Mouse (Mus musculus): ENCODE results near the gene Pitpnb. TPM values are rescaled to one million over a fixed set of nuclear protein-coding genes. Genes with fewer than 3 reads are reported as not detected.

The Pitpnb gene
- polyA plus RNA-seq, 1 experiment from 2014 or later: 133 TPM

- no peaks in the 10 kb centered on the region for H3K27me3 ChIP-seq (ENCODE audit: control insufficient read depth, insufficient read depth, low read length)
- DNase-seq (ENCODE audit: low spot score) (no peak), ATAC-seq (replicated peaks; ENCODE audit: insufficient number of reproducible peaks, low FRiP score, low TSS enrichment, low read depth) (no peak)
- H3K36me3 ChIP-seq (replicated peaks; ENCODE audit: control insufficient read depth, insufficient read depth, low read depth, low read length): no peaks in the 10 kb centered on the region
- no peak overlapping the region for H3K27ac ChIP-seq (replicated peaks; ENCODE audit: low read depth, low read length)
- H3K4me3 ChIP-seq (ENCODE audit: low read depth, low read length): no peak overlapping the region
- H3K9me3 ChIP-seq (replicated peaks; ENCODE audit: control insufficient read depth, low read length): no peaks in the 10 kb centered on the region
- no peaks in the 10 kb centered on the region for H3K4me1 ChIP-seq (ENCODE audit: control insufficient read depth, insufficient read depth, low read length)
- H3K9ac ChIP-seq (replicated peaks; ENCODE audit: low read length): no peak overlapping the region
- no peak overlapping the region for H3K4me2 ChIP-seq (ENCODE audit: low read depth, low read length)
- 74% methylated on average over 8 of the region's 8 CpGs for WGBS
These were observed 29.8 kb upstream of the Pitpnb start for GRCm38 (mm10) chr5:111300776-111301175.

GRCm38 (mm10) chr5:111301736-111302135 is 28.8 kb upstream of the Pitpnb start:
- ATAC-seq (replicated peaks; ENCODE audit: insufficient number of reproducible peaks, low FRiP score, low TSS enrichment, low read depth): no peak
- WGBS: 77% methylated on average over 7 of the region's 7 CpGs
- no peaks in the 10 kb centered on the region for H3K27me3 ChIP-seq (ENCODE audit: control insufficient read depth, insufficient read depth, low read length)
- no peak for DNase-seq (ENCODE audit: low spot score)
- no peak overlapping the region for H3K9ac ChIP-seq (replicated peaks; ENCODE audit: low read length)
- H3K27ac ChIP-seq (replicated peaks; ENCODE audit: low read depth, low read length): no peak overlapping the region
- H3K4me2 ChIP-seq (ENCODE audit: low read depth, low read length): no peak overlapping the region
- no peak overlapping the region for H3K4me3 ChIP-seq (ENCODE audit: low read depth, low read length)
- H3K36me3 ChIP-seq (replicated peaks; ENCODE audit: control insufficient read depth, insufficient read depth, low read depth, low read length): no peaks in the 10 kb centered on the region
- H3K9me3 ChIP-seq (replicated peaks; ENCODE audit: control insufficient read depth, low read length): no peaks in the 10 kb centered on the region
- no peaks in the 10 kb centered on the region for H3K4me1 ChIP-seq (ENCODE audit: control insufficient read depth, insufficient read depth, low read length)

DNA sequence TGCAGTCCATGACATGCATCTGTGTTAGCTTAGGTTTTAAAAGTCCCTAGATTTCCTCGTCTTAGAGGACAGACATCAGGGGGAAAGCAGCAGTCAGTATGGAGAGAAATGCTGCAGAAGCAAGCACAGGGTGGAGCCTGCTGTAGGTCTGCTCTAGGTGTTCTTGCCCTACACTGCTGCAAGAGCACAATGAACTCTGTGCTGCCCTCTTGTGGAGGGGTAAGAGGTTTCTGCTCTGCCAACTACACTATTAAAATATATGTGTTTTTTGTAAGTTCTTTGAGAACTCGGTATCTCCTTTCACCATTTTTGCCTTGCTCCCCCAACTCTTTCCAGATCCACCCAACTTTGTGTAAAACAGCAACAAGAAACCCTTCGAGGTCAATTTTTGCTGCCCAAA is 25.8 kb upstream of the Pitpnb start:
- DNase-seq (ENCODE audit: low spot score): no peak
- Histone ChIP-seq H3K9me3 (replicated peaks; ENCODE audit: control insufficient read depth, low read length) (no peaks in the 10 kb centered on the region), H3K4me1 (ENCODE audit: control insufficient read depth, insufficient read depth, low read length) (no peaks in the 10 kb centered on the region), H3K4me2 (ENCODE audit: low read depth, low read length) (no peak overlapping the region), H3K36me3 (replicated peaks; ENCODE audit: control insufficient read depth, insufficient read depth, low read depth, low read length) (no peaks in the 10 kb centered on the region), H3K4me3 (ENCODE audit: low read depth, low read length) (no peak overlapping the region), H3K27ac (replicated peaks; ENCODE audit: low read depth, low read length) (no peak overlapping the region), H3K27me3 (ENCODE audit: control insufficient read depth, insufficient read depth, low read length) (no peaks in the 10 kb centered on the region), H3K9ac (replicated peaks; ENCODE audit: low read length) (no peak overlapping the region)
- 86% methylated on average over 3 of the region's 3 CpGs for WGBS
- ATAC-seq (replicated peaks; ENCODE audit: insufficient number of reproducible peaks, low FRiP score, low TSS enrichment, low read depth): no peak

DNA sequence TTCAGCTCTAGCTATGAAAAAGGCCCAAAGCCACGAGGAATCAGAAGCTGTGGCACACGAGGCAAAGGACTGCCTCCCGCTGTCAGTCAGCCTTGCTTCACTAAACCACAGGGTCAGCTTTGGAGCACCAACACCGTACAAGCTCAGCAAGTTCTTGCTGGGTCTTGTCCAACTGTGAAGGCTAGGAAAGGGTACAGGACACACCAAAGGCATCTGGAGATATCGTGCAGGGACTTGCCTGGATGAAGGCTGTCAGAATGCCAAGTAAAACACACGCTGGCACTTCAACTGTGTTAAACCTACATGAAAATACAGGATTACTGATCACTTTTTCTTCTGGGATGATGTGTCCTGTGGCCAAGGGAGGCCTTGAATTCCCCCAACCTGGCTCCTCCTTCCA is 20.4 kb upstream of the Pitpnb start:
- H3K4me1 ChIP-seq (ENCODE audit: control insufficient read depth, insufficient read depth, low read length): no peaks in the 10 kb centered on the region
- H3K27me3 ChIP-seq (ENCODE audit: control insufficient read depth, insufficient read depth, low read length): no peaks in the 10 kb centered on the region
- H3K9me3 ChIP-seq (replicated peaks; ENCODE audit: control insufficient read depth, low read length): no peaks in the 10 kb centered on the region
- H3K27ac ChIP-seq (replicated peaks; ENCODE audit: low read depth, low read length): no peak overlapping the region
- H3K4me2 ChIP-seq (ENCODE audit: low read depth, low read length): no peak overlapping the region
- DNase-seq (ENCODE audit: low spot score): peak; percentile 25
- no peak overlapping the region for H3K4me3 ChIP-seq (ENCODE audit: low read depth, low read length)
- no peaks in the 10 kb centered on the region for H3K36me3 ChIP-seq (replicated peaks; ENCODE audit: control insufficient read depth, insufficient read depth, low read depth, low read length)
- H3K9ac ChIP-seq (replicated peaks; ENCODE audit: low read length): no peak overlapping the region
- 73% methylated on average over 6 of the region's 6 CpGs for WGBS
- no peak for ATAC-seq (replicated peaks; ENCODE audit: insufficient number of reproducible peaks, low FRiP score, low TSS enrichment, low read depth)

- Histone ChIP-seq H3K27ac (replicated peaks; ENCODE audit: low read depth, low read length) (no peak overlapping the region), H3K36me3 (replicated peaks; ENCODE audit: control insufficient read depth, insufficient read depth, low read depth, low read length) (no peaks in the 10 kb centered on the region), H3K27me3 (ENCODE audit: control insufficient read depth, insufficient read depth, low read length) (no peaks in the 10 kb centered on the region), H3K9me3 (replicated peaks; ENCODE audit: control insufficient read depth, low read length) (no peaks in the 10 kb centered on the region), H3K4me3 (ENCODE audit: low read depth, low read length) (no peak overlapping the region), H3K4me2 (ENCODE audit: low read depth, low read length) (no peak overlapping the region), H3K9ac (replicated peaks; ENCODE audit: low read length) (no peak overlapping the region), H3K4me1 (ENCODE audit: control insufficient read depth, insufficient read depth, low read length) (no peaks in the 10 kb centered on the region)
- DNase-seq (ENCODE audit: low spot score) (no peak), ATAC-seq (replicated peaks; ENCODE audit: insufficient number of reproducible peaks, low FRiP score, low TSS enrichment, low read depth) (no peak)
- 91% methylated on average over 9 of the region's 9 CpGs for WGBS
These were observed 16.7 kb upstream of the Pitpnb start for GRCm38 (mm10) chr5:111313833-111314232.

- no peaks in the 10 kb centered on the region for H3K27me3 ChIP-seq (ENCODE audit: control insufficient read depth, insufficient read depth, low read length)
- no peak overlapping the region for H3K4me3 ChIP-seq (ENCODE audit: low read depth, low read length)
- H3K36me3 ChIP-seq (replicated peaks; ENCODE audit: control insufficient read depth, insufficient read depth, low read depth, low read length): no peaks in the 10 kb centered on the region
- no peak for DNase-seq (ENCODE audit: low spot score)
- WGBS: 84% methylated on average over 6 of the region's 6 CpGs
- H3K27ac ChIP-seq (replicated peaks; ENCODE audit: low read depth, low read length): no peak overlapping the region
- H3K9me3 ChIP-seq (replicated peaks; ENCODE audit: control insufficient read depth, low read length): no peaks in the 10 kb centered on the region
- H3K9ac ChIP-seq (replicated peaks; ENCODE audit: low read length): no peak overlapping the region
- no peak overlapping the region for H3K4me2 ChIP-seq (ENCODE audit: low read depth, low read length)
- H3K4me1 ChIP-seq (ENCODE audit: control insufficient read depth, insufficient read depth, low read length): no peaks in the 10 kb centered on the region
- ATAC-seq (replicated peaks; ENCODE audit: insufficient number of reproducible peaks, low FRiP score, low TSS enrichment, low read depth): no peak
These were observed 15.5 kb upstream of the Pitpnb start for GRCm38 (mm10) chr5:111315061-111315460.

DNA sequence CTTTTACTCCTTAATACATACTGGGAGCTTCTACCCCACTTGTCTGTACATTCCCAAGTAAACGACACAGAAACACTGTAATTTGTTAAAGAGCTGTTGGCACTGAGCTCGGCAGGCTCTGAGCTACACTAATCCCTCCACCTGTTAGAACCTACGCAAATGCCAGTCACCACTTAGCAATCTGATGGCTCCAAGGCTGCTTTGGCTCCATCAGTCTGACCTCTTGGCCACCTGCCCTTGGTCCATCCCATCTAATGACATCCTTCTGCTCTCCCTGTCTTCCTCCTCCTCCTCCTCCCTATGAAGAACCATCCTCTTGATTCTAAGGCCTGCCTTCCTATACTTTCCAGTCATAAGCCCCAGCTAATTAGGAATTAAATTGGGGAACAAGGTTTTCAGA is 13.0 kb upstream of the Pitpnb start:
- H3K4me1 ChIP-seq (ENCODE audit: control insufficient read depth, insufficient read depth, low read length): no peaks in the 10 kb centered on the region
- H3K9ac ChIP-seq (replicated peaks; ENCODE audit: low read length): no peak overlapping the region
- H3K36me3 ChIP-seq (replicated peaks; ENCODE audit: control insufficient read depth, insufficient read depth, low read depth, low read length): no peaks in the 10 kb centered on the region
- no peak overlapping the region for H3K4me3 ChIP-seq (ENCODE audit: low read depth, low read length)
- no peak for DNase-seq (ENCODE audit: low spot score)
- no peaks in the 10 kb centered on the region for H3K9me3 ChIP-seq (replicated peaks; ENCODE audit: control insufficient read depth, low read length)
- ATAC-seq (replicated peaks; ENCODE audit: insufficient number of reproducible peaks, low FRiP score, low TSS enrichment, low read depth): no peak
- no peaks in the 10 kb centered on the region for H3K27me3 ChIP-seq (ENCODE audit: control insufficient read depth, insufficient read depth, low read length)
- no peak overlapping the region for H3K4me2 ChIP-seq (ENCODE audit: low read depth, low read length)
- H3K27ac ChIP-seq (replicated peaks; ENCODE audit: low read depth, low read length): no peak overlapping the region
- WGBS: 71% methylated on average over 3 of the region's 3 CpGs

GRCm38 (mm10) chr5:111318946-111319345 is 11.6 kb upstream of the Pitpnb start:
- Histone ChIP-seq H3K4me1 (ENCODE audit: control insufficient read depth, insufficient read depth, low read length) (no peaks in the 10 kb centered on the region), H3K9ac (replicated peaks; ENCODE audit: low read length) (no peak overlapping the region), H3K9me3 (replicated peaks; ENCODE audit: control insufficient read depth, low read length) (no peaks in the 10 kb centered on the region), H3K27me3 (ENCODE audit: control insufficient read depth, insufficient read depth, low read length) (no peaks in the 10 kb centered on the region), H3K4me2 (ENCODE audit: low read depth, low read length) (no peak overlapping the region), H3K36me3 (replicated peaks; ENCODE audit: control insufficient read depth, insufficient read depth, low read depth, low read length) (no peaks in the 10 kb centered on the region), H3K27ac (replicated peaks; ENCODE audit: low read depth, low read length) (no peak overlapping the region), H3K4me3 (ENCODE audit: low read depth, low read length) (no peak overlapping the region)
- WGBS: 61% methylated on average over 1 of the region's 1 CpGs
- no peak for ATAC-seq (replicated peaks; ENCODE audit: insufficient number of reproducible peaks, low FRiP score, low TSS enrichment, low read depth)
- DNase-seq (ENCODE audit: low spot score): no peak

All from embryonic facial prominence, embryonic 11.5 days (tissue).